Mouse (Mus musculus): ENCODE data around the gene Dip2c. TPM values are rescaled to one million over a fixed set of nuclear protein-coding genes. Genes with fewer than 3 reads are reported as not detected.

The Dip2c gene
- total RNA-seq, 4 experiments from 2014 or later, result 61.2 to 68.2 (median 64.0) TPM

DNA sequence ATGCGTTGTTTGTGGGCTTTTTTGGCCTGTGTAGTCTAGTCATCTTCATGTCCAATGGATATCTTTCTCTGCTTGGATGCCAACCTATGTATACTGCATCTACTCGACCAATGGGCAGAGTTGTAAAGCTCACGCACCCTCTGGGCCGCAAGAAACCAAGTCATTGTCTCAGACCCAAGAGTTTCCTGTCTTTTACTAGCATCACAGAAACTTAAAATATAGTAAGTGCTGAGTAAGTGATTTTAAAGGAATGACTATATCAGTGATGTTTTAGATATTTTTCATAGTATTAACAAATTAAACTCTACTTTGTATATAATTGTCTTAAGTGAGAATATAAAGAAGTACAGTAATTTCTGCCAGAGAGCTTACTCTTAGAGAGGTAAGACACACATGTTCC is 145.6 kb downstream of the Dip2c start:
- no peak for DNase-seq (ENCODE audit: low spot score in 2 of 2)

DNA sequence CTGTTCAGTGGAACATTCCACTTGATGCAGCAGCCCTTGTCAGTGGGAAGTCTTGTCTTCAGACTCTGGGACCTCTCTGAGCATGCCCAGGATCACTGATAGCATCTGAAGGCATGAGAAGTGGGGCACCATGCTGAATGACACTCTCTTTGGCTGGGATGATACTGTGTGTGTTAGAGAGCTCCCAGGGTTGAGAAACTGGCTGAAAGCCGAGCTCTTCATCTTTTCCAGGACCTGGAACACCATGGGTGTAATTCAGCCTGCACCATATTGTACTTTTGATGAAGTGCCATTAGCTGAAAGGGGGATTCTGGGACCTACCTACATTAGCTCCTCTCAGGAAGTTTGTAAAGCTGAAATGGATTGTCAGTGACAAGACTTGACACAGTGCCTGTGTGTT is 146.5 kb downstream of the Dip2c start:
- no peak for DNase-seq (ENCODE audit: low spot score in 2 of 2)

DNA sequence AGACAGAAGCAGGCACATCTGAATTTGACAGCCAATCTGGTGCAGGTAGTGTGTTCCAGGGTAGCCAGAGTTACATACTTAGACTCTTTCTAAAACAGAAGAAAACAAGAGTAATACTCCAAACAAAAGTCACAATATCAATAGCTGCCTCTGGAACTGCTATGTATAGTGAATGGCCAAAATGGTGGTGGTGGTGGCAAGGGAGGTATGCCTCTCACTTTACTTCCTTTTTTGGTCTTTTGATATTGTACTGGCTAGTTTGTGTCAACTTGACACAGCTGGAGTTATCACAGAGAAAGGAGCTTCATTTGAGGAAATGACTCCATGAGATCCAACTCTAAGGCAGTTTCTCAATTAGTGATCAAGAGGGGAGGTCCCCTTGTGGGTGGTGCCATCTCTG is 148.1 kb downstream of the Dip2c start:
- DNase-seq (ENCODE audit: low spot score in 2 of 2), result no peak

DNA sequence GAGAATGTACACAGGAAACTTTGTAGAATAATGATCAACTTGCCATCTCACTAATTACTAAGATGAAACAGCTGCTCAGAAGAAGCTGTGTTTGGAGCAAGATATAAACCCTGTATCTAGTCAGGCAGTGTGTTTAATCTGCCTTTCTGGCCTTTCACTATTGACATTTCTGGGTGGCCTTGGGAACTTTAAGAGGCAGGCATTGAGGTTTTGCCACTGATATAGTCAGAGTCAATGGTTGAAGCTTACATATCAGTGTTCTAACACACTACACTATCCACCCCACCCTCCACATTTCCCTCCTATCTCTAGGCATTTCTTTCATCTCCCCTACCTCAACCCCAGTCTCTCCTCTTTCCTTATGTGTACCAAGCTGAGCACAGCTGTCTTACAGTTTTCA is 149.9 kb downstream of the Dip2c start:
- DNase-seq (ENCODE audit: low spot score in 2 of 2), result no peak

DNA sequence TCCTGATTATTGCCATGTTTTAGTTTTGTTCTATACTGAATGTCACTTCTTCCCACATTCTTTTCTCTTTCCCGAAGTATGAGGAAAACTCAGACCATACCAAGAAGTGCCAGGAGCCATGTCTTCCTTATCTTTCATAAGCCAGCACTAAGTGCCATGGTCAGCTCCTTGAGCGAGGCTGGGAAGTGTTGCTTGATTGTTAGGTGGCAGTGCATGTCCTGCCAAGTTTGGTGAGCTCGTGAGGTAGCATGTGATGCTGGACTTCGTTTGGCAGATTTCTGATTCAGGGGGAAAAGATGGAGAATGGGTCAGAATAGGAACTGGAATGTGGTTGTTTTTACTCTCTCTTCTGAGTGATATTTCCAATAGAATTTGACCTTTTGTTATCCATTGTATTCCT is 150.5 kb downstream of the Dip2c start:
- DNase-seq (ENCODE audit: low spot score in 2 of 2), result no peak

DNA sequence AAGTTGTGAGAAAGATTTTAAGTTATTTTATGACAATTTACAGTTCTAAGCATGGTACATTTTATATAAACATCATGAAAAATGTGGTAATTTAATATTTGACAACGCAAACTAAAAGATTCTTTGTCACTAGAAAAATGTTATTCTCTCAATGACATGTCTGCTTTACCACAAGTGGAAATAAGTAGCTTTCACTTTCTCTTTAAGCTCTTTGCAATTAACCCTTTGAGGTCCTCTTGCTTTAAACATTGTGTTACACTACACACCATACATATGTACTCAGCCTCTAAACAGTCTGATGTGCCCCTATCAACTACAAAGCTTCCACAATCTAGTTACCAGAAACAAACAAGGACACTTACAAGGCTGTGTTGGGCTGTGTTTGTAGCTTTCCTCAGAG is 153.6 kb downstream of the Dip2c start:
- no peak for DNase-seq (ENCODE audit: low spot score in 2 of 2)

DNA sequence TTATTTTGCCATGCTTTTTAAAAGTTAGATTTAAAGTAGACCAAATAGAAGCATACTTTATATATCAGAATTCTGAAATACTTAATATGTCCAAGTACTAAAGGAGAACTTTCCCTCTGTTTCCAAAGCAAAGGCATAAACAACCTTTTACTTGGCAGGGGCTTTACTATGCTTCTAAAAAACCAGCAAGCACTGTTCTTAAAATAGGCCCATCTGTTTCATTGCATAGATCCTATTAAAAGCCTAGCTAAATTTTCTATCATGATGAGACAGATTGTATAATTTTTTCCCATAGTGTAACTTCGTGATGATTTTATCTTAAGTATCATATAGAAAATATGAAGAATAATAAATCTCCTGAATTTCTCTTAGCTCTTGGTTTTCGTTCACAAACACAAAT is 154.4 kb downstream of the Dip2c start:
- DNase-seq (ENCODE audit: low spot score in 2 of 2), result no peak

DNA sequence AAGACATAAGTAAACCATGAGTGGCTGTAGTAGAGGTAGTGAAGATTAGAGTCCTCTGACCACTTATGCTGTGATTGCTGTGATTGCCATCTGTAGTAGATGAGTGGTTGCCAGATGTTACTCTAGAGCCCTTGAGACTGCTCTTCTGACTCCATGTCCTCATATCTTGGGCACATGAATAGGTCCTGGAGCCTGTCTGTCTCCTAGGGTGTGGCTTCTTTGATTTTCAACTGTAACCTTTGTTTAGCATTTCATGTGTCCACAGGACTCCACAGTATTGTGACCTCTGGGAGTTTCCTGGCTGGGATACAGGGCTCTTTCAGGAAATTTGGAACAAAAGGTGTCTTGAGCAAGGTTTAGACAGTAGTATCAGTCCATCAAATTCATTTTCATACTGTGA is 155.1 kb downstream of the Dip2c start:
- DNase-seq (ENCODE audit: low spot score in 2 of 2), result no peak

DNA sequence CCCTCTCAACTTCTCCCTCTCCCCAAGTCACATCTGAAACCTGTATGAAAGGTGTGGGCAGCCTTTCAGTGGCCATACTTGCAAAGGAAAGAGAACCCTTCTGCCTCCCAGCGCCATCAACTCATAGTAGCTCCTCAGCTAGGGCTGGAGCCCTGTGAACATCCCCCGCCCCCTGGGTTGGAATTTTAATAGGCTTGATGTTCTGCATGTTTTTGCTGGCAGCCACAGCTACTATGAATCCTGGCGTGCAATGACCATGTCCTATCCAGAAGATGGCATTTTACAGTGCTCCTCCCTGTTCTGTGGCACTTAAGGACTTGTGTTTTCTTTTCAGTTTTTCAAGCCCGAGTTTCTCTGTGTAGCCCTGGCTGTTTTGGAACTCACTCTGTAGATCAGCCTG is 166.7 kb downstream of the Dip2c start:
- no peak for DNase-seq (ENCODE audit: low spot score in 2 of 2)

DNA sequence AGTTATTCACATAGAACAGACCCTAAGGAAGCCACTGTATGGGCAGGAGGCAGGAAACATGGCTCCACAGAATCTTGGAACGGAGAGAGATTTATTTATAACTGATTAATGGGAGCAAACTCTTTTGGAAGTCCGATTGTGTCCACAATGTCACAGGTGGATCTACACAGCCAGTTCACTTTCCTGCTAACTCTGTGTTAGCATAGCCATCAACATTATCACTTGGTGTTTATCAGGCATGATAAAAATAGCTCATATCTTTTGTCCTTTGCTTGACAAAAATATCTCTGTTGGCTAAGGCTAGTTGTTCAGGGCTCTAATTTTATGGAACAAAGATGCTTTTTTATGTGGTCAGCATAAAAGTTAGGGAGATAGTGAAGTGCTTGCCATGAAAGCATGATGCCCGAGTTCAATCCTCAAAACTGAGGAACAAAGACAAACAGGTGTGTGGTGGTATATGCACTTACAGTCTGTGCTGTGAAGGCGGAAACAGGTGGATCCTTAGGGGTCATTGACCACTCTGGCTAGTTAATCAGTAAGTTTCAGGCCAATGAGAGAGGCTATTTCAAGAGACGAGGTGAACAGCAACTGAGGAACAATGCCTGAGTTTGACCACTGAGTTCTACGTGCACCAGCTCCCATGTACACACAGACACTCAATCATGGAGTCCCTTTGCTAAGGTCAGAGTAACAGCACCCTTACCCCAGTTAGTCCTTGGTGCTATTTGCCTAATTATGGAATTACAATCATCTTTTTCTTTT is 169.4 kb downstream of the Dip2c start:
- DNase-seq (ENCODE audit: low spot score in 2 of 2), result no peak

DNA sequence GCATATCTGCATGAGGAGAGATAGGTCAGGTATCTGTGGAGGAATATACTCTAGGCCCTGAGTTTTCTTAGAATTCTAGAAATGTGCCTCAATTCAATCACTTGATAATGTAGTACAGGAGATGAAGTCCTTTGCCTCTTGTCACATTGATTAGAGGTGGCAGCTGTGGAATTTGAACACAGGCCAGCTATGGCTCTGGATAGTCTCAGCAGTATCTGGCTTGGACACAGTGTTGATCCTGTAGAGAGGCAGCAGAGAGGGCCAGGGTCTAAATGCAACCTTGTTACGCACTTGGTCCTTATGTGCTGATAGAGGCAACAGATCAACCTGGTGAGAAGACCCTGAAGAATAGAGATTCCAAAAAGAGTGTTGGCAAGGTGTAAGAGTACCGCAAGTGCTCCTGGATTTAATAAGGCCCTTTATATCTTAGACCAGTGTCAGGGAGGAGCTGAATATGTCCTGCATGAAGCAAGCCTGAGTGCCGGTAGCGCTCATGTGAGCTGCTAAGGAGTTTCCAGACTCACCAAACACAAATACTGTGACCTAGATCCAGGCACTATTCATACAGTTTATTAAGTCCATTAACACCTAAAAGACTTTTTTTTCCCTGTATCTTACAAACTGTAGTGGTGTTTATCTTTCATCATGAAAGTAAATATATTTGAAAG is 170.3 kb downstream of the Dip2c start:
- DNase-seq (ENCODE audit: low spot score in 2 of 2), result no peak

DNA sequence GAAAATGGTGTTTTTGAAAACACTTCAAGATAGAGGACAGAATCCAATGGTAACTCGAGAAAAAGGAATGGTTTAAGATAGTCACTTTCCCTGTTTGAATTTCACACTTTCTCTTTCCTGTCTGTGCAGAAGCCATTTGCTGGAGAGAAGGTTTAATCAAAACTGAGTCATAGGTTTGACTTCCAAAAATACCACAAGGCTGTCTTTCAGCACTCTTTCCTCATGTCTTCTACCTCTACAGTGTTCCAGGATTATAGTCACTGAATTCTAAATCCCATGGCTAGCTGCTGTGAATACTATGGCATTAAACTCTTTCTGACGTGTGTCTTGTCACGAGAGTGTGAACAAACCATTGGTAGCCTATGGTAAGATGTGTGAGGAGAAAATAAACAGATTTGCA is 173.9 kb downstream of the Dip2c start:
- DNase-seq (ENCODE audit: low spot score in 2 of 2), result no peak

DNA sequence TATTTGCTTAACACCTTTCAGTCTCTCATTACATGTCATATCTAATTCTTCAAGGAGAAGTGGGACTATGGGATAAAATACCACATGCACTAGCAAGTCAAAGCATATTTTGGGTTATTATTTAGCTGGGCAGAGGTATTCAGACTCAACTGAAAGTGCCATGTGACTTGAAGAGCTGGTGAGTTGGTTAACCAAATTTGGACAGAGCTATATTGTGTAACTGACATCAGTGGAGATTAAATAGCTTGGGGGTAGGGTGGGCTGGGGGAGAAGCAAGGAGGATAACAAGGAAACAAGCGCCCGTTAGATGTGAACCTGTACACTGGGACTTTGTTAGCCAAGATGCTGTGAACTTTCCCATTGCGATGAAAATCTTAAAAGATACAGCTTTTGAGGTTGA is 175.6 kb downstream of the Dip2c start:
- DNase-seq (ENCODE audit: low spot score in 2 of 2), result no peak

DNA sequence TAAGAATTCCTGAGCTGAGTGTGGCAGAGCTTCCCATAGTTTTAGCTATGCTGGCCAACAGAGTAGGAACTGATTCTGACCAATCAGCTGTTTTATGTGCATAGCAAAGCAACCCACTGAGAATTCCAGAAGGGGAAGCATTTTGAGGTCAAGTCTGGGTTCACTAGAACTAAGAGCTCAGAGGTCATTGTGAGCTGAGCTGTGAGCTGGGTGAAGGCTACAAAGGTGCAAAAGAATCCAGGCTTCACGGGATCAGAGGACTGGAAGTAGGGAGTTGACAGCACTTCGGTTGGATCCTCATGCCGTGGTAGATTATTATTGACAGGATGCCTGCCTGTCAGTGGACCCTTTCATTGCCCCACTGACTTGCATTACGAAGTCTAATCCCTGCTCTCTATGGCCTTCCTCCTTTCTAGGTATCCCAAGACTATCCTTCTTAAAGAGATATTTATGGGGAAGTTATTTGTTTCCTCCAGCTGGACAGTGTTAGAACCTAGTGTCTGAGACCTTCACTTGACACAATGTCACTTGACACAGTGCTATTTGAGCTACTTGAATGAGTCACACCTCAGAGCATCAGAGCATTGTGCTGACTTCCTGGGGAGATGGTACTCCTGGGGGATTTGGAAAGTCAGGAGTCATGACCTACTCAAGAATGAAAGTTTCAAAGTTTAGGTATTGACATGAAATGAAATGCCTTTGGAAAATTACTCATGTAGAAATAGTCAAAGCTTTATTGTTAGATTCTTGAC is 178.3 kb downstream of the Dip2c start:
- no peak for DNase-seq (ENCODE audit: low spot score in 2 of 2)

DNA sequence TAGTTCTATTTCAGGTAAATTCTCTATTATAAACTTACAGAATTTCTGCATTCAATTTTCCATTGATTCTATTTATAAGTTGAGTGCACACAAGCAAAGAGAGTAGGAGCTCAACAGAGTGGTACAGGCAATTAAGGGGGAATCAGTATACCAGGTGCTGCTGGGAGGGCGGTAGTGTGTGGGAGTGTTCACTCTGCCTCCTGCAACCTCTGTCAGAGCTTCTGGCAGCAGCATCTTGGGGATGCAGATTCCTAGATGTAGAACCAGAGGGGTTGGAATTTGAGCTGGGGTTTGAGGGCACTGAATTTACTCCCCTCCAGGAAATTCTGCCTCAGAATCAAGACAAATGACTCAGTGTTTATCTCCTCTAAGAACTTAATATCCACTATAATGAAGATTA is 179.7 kb downstream of the Dip2c start:
- no peak for DNase-seq (ENCODE audit: low spot score in 2 of 2)

DNA sequence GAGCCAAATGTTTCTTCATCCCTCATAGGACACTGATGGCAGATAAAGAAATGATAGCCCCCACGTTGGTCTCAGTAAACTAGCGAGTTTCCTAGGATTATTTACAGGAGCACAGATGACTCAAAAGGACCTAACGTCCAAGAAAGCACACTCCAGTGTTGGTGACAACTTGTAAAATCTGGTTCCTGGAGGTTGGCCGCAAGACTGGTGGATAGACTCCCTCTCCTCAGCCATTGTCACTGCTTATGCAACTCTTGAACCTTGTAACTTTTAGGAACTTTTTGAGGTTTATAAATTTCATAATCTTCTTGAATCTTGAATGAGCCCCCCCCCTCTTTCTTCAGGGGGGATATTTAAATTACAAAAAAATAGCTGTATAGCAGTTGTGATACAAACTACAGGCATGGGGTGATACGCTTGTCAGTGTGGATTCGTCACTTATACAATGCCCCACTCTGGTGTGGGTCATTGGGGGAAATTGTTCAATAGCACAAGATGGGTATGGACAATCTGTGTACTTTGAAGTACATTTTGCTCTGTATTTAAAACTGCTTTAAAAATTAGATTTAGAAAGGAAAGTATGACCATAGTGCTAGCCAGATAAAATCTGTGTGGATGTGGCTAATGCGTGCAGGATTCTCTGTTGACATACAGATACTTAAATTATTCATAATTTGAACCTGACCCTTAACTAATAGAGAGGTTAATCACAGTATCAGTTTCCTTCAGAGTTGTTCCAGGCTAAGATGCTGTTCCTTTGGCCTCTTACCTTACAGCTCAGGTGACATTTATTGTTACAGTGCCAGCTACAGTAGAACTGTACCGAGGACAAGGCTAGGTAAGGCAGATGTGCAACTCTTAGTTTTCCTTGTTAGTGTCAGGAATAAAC is 181.3 kb downstream of the Dip2c start:
- no peak for DNase-seq (ENCODE audit: low spot score in 2 of 2)

DNA sequence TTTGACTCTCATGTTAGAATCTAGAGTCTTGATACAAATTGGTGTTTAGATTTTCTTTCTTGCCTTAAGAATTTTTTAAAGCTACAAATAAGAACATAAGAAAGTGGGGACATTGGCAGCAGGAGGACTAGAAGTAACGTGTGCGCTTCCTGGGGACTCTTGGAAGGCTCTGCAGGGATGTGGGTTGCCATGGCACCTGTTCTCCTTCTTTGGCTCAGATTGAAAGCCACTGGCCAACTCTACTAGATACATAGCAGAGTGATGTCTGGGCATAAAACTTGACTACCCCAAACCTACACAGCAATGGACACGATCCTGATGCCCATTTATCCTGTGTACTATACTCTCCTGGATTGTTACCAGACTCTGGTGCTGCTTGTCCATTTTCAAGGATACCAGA is 188.1 kb downstream of the Dip2c start:
- DNase-seq (ENCODE audit: low spot score in 2 of 2), result no peak

DNA sequence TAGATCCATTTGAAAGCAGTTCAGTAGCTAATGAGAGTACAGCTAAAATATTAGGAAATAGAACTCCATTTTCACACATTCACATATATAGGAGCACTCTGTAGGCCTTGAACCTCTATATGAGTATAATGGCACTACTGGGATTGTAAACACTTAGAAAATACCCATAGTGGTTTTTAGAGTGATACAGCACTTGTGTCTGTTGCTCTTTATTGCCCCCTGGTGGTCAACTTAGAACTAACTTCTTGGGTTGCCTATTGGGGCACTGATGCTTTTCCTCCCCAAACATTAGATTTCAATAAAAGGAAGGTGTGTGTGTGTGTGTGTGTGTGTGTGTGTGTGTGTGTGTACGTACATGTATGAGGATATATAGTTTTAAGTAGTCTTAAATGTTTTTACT is 190.9 kb downstream of the Dip2c start:
- DNase-seq (ENCODE audit: low spot score in 2 of 2), result peak in 1 of 2 experiments; percentile 30

DNA sequence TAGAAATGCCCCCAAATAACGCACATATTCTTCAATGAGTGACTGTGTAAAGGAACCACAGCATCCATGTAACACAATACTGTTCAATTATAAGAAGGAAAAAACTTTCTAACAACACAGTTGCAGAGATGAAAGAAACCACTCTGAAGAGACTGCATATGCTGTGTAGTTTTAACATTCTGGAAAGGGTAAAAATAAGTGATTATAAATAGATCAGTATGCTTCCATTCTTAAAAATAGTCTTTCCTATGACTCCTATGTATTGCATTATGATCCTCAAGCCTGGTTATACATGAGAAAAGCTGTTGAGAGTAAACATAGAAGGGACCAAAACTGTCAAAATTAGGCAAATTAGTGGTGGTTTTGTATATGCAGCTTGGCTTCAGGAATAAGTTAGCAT is 197.1 kb downstream of the Dip2c start:
- no peak for DNase-seq (ENCODE audit: low spot score in 2 of 2)

DNA sequence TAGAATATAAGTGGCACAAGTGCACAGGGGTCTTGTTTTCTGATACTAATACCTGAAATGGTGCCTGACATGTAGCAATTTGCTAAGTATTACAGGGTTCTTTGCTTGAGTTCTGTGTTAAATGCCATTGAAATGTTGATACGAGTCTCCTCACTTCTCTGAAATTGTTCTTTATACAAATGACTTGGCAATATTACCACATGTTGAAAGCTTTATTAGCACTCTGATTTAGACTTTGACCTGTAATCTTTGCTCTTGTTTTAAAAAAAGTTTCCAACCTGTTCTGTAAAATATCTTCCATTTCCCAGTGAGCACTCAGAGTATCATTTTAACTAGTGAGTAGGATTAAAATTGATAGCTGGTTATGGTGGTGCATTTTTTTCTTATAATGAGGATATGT is 205.4 kb downstream of the Dip2c start:
- no peak for DNase-seq (ENCODE audit: low spot score in 2 of 2)

DNA sequence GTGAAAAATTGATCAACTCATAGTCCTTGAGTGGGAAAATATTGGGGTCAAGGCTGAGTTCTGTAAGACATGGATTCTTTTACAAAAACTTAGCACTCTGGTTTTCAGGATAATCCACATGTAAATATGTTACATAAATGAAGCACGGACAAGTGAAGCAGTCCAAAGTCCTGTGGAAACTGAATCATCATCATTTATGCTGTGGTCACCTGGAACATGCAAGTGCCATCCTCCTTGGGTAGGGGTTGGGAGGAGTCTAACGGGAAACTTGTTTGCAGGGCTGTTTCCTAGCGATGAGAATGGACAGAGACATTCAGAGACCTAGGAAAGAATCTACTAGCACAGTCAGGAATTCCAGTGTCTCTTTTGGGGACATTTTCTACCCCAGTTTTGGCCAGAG is 213.4 kb downstream of the Dip2c start:
- DNase-seq (ENCODE audit: low spot score in 2 of 2), result no peak

DNA sequence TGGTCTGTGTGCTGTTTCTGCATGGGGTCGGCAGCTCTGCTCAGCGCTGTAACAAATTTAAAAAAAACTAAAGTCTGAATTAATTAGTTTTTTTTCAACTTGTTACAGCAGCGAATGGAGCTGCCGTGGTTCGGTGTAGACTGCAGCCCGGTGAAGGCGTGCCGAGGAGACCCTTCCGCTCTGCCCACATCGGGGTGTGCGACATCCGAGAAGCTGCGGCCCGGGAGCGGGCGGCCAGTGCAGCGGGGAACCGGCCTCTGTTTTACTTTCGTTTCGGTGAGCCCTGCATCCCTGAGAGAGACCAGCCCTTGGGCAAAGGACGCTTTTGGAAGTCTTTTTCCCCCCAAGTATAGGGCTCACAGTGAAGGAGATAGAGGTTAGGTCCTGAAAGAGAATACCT is 218.4 kb downstream of the Dip2c start:
- no peak for DNase-seq (ENCODE audit: low spot score in 2 of 2)
